Mouse (Mus musculus) kidney, postnatal 36 days (tissue): ENCODE results near the gene Akt3.

Experiments
- DNase-seq, 2 experiments: peaks; one replicate each; pipeline ENCODE4 v3.0.0; 2021 to 2022; ENCODE audit warnings: mixed read lengths in 2 of 2

Gene Akt3

DNA sequence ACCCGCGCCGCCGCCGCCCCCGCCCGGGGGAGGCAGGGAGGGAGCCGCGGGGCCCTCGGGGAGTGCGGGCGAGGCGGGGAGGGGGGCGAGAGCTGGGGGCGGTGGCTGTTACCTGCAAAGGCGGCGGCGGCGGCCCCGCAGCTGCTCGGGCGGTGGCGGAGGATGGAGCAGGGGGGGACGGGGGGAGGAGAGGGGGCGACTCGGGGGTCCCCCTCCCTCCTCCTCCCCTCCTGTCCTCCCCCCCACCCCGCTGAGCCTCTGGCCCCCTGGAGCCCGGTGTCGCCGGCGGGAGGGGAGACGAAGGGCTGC lies at the start of gene Akt3:
Akt3 (minus strand) TSS at position 170 of the 309 bp plus-strand sequence.
- peak in 1 of 2 experiments; percentile 4 for DNase-seq

DNA sequence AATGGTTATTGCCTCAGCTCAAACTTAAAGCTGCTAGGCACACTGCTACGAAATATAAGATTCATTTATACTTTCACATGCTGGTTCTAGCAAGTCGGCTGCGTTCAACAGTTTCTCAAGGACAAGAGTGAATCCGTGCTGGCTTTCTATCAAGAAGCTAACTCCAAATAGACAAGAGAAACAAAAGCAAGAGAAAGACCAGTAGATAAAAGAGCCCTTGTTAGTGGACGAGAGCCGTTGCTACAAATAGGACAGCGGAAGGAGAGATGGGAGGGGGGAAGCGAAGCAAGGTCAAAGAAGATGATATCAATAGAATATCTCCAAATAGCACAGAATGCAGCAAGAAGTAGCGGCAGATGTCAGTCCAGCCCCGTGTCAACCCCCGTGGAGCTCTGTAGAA lies 49.5 kb upstream of the Akt3 start:
- no peak for DNase-seq

- DNase-seq: no peak
These were observed 40.2 kb upstream of the Akt3 start for GRCm38 (mm10) chr1:177298231-177298630.

- no peak for DNase-seq
These were observed 28.8 kb upstream of the Akt3 start for GRCm38 (mm10) chr1:177286764-177287163.

- DNase-seq: no peak
These were observed 23.9 kb upstream of the Akt3 start for GRCm38 (mm10) chr1:177281925-177282324.

DNA sequence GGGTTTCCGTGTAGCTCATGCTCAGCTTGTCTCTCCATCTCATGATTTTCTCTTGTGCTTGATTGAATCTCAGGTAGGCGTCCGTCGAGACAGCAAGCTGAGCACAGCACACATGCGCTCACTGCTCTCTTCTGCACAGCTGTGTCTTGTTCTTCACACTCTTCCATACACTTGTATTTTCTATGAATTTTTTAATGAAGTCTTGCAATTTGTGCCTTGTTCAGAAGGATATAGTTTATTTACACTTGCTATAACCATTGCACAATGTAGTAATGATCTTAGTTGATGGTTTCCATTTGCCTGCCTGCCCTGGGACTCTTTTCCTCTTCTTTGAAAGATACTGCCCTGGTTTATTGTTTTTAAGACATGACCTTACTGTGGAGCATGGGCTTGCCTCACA lies 19.4 kb upstream of the Akt3 start:
- no peak for DNase-seq

- DNase-seq: no peak
These were observed 9.6 kb upstream of the Akt3 start for GRCm38 (mm10) chr1:177267645-177268044.

DNA sequence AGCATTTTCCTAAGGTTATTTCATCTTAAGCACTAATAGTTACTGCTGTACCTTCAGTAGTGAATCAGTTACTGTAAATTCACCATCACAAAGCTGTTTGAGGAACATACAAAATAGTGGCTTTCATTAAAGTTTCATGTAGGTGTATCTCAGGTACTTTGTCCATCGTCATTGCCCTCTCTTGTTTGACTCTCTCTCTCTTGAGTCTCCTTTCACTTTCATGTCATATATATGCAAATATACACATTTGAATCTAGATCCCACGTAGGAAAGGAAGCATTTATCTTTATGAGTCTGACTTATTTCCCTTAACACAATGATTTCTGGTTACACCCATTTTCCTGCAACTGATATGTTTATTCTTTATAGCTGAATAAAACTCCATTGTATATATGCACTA lies 4.9 kb upstream of the Akt3 start:
- DNase-seq: no peak

DNA sequence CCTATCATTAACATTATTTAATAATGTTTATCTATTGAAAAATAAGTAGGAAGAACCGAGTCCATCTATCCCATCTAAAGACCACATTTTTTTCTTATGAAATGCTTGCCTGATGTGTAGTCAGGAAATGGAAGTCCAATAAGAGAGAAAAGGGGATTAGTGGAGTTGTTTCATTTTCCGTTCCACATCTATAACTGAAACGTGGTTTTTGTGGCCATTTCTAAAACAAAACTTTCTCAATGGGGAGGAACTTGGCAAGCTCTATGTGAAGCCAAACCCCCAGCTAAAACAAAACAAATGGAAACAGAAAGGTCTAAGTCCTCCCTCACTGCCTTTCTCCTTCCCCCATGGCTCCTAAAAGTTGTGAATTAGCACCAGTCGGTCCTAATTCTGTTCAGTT lies 2.8 kb upstream of the Akt3 start:
- no peak for DNase-seq

GRCm38 (mm10) chr1:177259038-177259600 lies 1.1 kb upstream of the Akt3 start:
- DNase-seq: no peak

GRCm38 (mm10) chr1:177258343-177259037 lies 487 bp upstream of the Akt3 start:
- peak; percentile 84 for DNase-seq

DNA sequence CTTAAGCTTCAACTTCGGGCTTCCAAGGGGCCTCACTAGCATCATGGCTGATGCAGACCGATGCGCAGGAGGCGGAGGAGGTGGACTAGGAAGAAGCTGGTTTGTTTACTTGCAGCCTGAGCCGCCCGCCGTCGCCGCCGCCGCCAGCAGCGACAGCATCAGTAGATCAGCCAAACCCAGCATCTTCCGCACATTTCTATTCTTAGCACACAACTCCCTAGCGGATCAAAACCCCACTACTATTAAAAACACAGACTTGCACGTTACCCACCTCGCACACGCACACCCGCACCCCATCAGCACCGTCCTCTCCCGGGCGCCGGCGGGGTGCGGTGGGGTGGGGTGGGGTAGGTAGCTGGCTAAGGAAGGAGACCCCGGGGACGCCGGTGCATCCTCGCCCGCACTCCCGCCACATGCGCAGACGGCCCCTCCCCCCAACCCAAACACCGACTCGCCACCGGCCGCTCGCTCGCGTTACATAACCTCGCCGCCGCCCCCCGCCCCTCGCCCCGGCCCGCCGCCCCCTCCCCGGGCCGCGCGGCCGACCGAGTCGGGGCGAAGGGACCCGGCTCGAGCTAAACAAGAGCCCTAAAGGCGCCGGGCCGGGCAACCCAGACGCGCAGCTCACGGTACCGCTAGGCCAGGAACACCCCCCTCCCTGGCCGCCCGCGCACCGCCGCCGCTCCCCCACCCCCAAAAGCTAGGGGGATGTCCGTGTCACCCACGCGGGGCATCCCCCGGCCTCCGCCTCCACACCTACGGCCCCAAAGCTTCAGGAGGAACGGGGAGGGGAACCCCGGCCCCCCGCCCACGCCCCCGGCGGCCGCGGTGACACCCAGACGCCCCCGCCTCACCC lies 597 bp downstream of the Akt3 start:
- peak; percentile 53 to 72 for DNase-seq

- no peak for DNase-seq
These were observed 9.4 kb downstream of the Akt3 start for GRCm38 (mm10) chr1:177248638-177249037.

DNA sequence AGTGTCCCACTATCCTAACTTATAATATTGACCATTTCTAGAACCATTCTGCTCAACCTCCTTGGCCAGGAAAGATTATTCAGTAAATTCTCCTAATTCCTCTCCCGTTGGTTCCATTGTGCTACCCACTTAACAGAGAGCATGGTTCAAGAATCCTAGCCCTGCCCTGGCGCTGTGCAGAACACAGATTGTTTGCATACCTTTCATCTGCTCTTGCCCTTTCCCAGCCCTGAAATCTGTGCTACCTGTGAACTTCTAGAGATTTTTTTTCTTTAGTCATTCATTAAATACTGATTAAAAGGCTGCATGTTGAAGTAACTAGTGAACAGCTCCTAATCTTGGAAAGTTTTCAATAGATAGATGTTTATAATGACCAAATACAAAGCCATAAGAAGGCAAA lies 19.6 kb downstream of the Akt3 start:
- DNase-seq: no peak

DNA sequence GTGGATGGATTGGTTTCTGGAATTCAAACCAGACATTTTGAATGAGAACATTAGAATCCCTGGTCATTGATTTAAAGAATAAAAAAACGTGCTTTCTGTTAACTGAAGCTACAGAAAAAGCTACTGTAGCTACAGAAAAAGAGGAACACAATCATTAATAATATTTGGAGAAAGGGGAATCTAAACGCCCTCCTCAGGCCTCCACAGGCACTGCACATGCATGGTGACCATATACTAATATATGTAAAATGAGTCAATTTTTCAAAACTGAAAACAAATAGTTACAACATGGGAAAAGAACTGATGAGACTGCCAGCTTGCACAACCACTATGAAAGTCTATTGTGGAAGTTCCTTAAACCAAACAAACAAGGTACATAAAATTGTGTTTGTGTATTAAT lies 21.3 kb downstream of the Akt3 start:
- DNase-seq: no peak

DNA sequence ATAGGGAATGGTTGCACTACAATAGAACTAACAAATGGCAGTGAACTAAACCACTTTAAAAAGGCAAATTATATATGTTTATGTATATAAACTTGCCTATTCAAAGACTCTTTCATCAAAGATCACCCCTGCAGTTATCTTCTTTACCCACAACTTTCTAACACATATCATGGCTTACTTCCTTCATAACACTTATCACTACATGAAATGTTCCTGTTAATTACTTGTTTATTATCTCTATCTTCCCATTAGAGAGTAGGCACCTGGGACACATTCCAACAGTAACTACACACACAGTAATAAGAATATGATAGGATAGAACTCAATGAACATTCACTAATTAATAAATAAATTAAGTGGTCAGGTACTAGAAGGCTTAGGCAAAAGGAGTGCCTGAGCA lies 21.8 kb downstream of the Akt3 start:
- DNase-seq: no peak

GRCm38 (mm10) chr1:177234462-177234861 lies 23.5 kb downstream of the Akt3 start:
- DNase-seq: no peak

- no peak for DNase-seq
These were observed 26.9 kb downstream of the Akt3 start for GRCm38 (mm10) chr1:177231122-177231521.

- no peak for DNase-seq
These were observed 59.0 kb downstream of the Akt3 start for GRCm38 (mm10) chr1:177198978-177199377.

GRCm38 (mm10) chr1:177195224-177195623 lies 62.8 kb downstream of the Akt3 start:
- DNase-seq: peak in 1 of 2 experiments; percentile 6

DNA sequence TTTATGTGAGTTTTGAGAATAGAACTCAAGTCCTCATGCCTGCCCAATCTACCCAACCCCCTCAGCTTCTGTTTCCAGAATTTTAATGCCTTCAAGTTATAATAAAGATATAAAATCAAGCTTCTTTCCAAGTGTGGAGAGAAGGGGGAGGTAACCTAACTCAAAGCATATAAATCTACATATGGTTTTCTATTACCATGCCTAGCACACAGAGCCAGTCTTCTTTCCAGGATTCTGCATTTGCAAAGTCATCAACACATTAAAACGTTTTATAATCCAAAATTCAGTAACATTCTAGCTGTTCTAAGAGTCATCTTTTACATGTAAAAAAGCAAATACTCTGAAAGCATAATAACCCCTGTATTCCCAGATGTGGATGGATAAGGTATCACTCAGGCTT lies 63.7 kb downstream of the Akt3 start:
- no peak for DNase-seq

GRCm38 (mm10) chr1:177191623-177192022 lies 66.4 kb downstream of the Akt3 start:
- no peak for DNase-seq

- no peak for DNase-seq
These were observed 67.6 kb downstream of the Akt3 start for GRCm38 (mm10) chr1:177190358-177190757.

DNA sequence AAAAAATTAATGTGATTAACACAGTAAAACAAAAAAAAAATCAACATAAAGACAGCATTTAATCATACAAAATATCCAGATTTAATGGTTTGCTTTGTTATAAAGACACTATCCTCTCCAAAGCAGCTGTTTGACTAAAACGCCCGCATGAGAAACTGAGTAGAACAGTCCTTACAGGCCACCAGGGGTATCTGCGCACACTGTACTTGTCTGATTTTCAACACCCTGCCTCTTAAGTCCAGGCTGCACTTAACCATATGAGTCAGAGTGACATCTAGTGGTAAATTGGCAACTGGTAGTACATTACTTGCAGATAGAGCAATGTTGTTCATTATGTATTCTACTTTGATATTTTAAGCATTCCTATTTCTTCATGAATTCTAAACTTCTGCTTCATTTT lies 69.3 kb downstream of the Akt3 start:
- peak; percentile 19 to 62 for DNase-seq
